Mouse (Mus musculus) liver, postnatal 0 days (tissue): ENCODE measurements around the gene Dtx3.

Experiments
- CTCF ChIP-seq: sonication (generic); IDR thresholded peaks from 2 replicates; pipeline ENCODE4 v1.5.1; 2016; ENCODE audit warnings: antibody characterized with exemption, low read depth
- EP300 ChIP-seq: IDR thresholded peaks from 2 replicates; pipeline ENCODE4 v1.6.1; 2016; ENCODE audit warnings: antibody characterized with exemption, low read depth, mild to moderate bottlenecking

- no peak for TF ChIP-seq CTCF
- TF ChIP-seq EP300 = no peak
Measured at GRCm38 (mm10) chr10:127144536-127144935, 51.0 kb downstream of the Dtx3 start.
